Mouse (Mus musculus) right cerebral cortex, postnatal 10 days (tissue): Measurements from ENCODE around the gene Smim9.
A peak's percentile ranks its signal among the peaks of the same experiment; 100 is the strongest.

Source experiments
- DNase-seq, 2 experiments: peaks; one replicate each; pipeline ENCODE4 v3.0.0; 2021; ENCODE audit warnings: low spot score in 2 of 2

Gene Smim9

DNA sequence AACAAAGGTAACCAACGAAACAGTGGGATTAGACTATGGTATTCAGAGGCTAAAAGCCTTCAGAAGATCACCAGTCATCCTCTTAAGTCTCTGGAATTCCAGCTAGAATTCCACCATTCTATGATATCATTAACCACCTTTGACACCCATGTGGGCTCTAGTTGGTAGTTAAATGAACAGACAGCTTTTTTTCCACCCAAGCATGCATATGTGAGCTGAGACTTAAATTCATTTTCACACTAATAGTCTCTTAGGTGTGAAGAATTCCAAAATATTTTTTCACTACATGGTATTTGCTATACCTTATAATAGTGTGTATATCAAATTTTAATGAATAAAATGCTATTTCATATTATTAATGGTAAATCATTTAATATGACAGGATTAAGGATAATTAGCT is at the start of gene Smim9:
Smim9 (minus strand) TSS at position 101 of the 400 bp plus-strand sequence.
- DNase-seq = no peak

DNA sequence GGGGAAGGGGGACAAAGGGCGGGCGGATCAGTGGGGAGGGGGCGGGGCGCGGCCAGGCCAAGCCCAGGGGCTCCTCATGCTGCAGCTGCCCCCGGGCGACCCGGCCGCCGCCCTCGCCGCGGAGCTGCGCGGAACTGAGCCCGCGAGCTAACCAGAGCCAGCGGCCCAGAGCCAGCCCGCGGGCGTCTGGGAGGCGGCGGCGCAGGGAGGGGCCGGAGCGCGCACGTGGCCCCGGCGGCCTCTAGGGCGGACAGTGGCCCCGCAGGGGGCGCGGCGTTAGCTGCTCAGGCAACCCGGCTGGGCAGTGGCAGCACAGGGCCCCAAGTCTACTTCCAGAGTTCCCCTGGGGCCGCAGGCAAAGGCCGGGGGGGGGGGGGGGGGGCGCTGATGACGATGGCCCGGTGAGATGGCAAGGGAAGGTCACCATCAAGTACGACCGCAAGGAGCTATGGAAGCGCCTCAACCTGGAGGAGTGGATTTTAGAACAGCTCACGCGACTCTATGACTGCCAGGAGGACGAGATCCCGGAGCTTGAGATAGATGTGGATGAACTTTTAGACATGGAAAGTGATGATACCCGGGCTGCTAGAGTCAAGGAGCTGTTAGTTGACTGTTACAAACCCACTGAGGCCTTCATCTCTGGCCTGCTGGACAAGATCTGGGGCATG is 7.9 kb downstream of the Smim9 start:
- peak in 1 of 2 experiments; percentile 22 for DNase-seq

DNA sequence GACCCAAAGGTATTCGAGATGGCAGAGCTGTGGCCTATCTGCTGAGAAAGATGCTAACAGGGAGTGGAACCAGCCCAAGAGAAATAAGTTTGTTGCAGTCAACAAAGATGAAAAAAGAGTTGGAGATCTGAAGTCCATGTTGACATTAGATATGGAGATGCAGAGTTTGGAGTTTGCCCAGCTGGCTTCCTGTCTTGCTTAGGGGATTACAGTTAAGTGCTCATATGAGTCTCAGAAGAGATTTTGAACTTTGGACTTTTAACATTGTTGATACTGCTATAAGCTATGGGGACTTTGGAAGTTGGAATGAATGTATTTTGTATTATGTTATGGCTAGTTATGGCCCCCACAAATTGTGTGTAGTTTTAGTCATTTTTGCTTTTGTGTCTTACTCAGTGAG is 11.3 kb downstream of the Smim9 start:
- DNase-seq = no peak

DNA sequence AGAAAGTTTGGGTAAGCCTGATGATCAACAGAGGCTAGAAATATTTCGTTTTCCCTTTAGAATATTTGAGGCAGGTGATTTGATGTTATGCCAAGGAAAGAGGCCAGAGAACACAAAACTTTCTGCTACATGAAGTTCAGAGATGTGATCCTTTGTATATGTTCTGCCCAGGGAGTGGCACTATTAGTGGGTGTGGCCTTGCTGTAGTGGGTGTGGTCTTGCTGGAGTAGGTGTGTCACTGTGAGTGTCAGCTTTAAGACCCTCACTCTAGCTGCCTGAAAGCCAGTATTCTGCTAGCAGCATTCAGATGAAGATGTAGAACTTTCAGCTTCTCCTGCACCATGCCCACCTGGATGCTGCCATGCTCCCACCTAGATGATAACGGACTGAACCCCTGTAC is 13.3 kb downstream of the Smim9 start:
- DNase-seq = no peak

DNA sequence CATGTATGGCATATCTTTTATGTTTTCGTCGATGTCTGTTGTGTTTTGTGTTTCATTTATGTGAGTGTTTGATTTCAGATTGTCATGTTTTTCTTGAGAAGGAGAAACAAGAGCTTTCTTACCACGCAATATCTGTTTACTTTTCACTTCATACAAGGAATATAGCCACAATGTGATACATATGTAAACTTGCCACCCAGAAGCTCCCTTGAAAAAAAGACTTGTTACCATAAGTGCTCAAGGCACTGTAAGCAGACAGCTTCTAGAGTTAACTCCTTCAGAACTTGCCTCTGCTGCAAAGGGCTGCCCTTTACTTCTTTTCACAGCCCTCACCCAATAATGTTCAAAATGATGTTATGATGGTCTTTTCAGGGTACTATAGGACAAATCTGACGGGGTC is 15.2 kb downstream of the Smim9 start:
- DNase-seq = no peak

DNA sequence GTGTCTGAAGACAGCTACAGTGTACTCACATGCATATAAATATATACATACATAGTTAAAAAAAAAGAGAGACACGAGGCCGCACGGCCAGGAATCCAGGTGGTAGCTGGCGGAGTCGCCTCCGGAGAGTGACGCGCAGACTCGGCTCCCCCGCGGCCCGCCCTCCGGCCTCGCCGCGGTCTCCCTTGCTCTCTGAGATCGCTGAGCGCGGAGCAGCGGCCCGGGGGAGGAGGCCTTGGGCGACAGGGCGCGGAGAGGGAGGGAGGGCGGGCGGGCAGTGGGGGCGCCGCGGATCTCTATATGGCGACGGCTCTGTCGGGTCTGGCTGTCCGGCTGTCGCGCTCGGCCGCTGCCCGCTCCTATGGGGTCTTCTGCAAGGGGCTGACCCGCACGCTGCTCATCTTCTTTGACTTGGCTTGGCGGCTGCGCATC is 20.4 kb downstream of the Smim9 start:
- DNase-seq = peak in 1 of 2 experiments; percentile 25

DNA sequence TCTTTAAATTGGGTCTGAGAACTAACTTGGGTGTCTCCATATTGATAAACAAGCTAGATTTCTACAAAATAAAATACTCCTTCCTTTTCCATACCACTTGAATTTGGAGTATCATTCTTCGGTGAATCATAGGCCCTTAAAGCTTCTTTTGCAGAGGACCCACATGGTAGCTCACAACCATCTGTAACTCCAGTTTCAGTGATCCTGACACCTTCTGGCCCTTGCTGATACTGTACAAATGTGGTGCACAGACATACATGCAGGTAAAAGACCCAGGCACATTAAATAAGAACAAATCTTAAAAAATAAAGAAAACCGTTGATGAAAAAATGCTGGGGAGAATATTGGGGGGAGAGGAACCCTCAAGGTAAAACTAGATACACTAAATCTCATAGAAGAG is 25.4 kb downstream of the Smim9 start:
- no peak for DNase-seq

DNA sequence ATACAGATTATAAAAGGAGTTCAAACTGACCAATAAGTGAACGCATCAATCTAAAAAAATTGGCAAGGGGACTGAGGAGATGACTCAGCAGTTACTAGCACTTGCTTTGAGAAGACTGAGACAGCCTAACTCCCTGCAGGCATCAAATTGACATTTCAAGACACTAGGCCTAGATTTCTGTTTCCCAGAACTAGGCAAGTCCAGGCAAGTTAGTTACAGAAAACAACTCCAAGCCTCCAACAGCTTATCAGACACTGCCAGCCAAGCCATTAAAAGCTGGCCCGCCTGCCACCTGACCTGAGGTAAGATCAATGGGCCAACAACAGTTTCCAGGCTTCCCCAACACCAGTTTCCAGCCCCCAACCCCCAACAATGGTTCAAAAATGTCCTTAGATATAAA is 25.8 kb downstream of the Smim9 start:
- DNase-seq = no peak

DNA sequence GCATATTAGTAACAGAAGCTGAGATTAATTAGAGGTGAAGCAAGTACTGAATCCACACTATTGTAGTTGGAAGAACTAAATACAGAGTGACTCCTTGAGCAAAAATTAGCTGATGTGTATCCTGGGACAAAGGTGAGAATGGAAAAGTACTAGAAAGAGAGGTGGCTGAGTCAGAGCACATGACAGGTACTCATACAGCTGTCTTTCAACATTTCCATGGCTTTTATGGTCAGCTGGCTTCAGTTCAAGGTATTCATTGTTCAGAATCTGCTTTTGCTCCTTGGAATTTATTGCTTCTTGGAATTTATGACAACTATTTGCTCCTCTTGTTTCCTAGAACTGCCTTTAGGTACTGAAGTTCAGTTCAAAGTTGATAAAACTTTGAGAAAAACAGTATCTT is 26.6 kb downstream of the Smim9 start:
- no peak for DNase-seq

DNA sequence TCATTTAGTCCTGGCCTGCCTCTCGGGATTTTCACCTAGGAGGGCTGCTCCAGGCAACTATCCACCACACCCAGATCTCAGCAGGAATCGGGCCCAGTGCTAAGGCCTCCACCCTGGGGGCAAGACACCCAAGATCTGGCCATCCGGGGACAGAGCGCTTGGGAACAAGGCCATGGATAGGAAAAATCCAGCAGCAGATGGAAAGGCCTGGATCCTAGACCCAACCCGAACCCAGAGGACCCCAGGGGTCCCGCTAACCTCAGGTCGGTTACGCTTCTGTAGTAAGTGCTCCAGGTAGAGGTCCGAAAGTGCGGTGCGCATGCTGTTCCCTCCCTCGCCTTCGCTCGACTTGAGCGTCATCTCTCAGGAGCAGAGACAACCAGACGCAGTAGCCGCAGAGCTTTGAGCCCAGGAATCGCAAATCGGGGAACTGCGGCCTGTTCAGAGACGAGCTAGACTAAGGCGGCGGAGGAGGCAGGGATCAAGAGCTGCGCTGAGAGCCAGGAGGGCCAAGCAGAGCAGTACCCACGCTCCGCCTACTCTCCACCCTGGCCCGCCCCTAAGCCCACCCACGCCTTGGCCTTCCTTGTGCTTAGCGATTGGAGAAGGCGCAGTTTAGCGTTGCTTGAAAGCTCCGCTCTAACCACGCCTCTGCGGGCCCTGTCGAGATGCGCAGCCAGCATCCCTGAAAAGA is 33.0 kb downstream of the Smim9 start, which contains the start of gene Mpp1:
Mpp1 (minus strand) TSS at position 550 of the 694 bp plus-strand sequence.
- peak; percentile 80 to 82 for DNase-seq

DNA sequence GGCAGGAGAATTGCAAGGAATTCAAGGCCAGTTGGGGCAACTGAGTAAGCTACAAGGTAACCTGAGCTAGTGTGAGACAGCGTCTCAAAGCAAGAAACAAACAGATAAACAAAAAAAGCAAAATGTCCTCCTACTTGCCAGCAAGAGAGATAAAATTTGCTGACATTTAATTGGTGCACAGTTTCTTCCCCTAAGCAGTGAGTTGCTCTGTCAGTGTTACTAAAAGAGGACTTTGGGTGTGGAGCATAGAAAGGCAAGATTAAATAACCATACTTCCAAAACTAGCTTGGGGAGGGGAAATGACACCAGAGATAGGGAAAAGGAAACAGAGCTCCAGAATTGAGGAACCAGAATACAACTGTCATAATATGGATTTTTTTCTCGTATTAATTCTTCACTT is 34.1 kb downstream of the Smim9 start:
- DNase-seq = no peak

DNA sequence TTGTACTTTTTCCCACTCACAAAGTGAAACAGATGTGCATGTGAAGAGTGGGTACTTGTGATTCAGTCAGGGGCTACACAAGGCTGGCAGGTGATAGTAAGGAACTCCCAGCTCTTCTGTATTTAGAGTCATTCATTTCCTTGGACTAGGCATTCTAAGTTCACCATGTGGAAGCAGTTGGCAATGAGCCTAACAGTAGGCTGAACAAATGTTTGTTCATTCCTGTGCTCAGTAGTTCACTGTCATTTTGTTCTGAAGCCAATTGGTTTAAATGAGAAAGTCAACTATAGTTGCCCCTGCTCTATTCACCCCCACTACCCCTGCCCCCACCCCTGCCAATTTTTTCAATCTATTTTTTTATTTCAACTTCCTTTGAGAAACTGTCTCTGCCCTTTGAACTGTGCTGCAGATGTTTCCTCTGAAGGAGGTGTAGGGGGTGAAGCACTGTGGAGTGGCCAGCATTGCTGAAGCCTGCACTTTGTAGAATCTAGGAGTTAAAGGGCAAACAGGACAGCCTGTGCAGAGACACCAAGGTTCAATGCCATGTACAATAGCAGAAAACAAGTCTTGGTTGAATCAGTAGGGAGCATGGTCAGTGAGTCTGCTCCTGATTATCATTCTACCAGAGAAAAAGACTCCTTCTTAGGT is 35.1 kb downstream of the Smim9 start:
- no peak for DNase-seq

DNA sequence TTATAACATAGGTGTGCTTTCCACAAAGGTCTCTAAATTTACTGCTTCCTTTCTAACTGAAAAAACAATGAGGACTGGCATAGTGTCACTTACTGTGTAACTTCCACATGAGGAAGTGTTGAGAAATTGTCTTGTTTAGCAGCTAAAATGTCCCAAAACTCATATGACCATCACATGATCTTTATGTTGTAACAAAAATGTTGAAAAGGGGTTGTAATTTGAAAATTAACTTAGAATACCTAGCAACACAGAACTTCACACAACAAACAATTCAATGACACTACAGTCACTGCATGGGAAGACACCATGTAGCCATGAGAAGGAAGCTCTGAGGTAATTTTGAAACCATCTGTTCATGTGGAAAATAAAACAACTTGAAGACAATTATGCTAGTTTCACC is 36.7 kb downstream of the Smim9 start:
- DNase-seq = no peak

DNA sequence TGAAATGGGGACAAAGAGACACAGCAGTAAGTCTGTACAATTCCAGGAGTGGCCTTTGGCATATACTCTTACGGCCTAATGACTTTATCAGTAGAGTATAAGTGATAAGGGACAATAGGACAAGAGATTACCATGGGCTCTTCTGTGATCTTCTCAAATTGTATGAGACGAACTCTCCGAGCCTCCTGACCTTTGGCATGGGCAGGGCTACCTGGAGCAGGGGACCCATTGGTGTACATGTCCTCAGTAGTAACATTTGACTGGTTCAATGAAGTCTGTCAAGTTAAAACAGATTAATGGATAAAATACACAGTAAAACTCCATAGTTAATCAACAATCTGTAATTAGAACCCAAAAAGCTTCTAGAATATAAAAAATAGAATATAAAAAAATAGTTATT is 38.0 kb downstream of the Smim9 start:
- no peak for DNase-seq

DNA sequence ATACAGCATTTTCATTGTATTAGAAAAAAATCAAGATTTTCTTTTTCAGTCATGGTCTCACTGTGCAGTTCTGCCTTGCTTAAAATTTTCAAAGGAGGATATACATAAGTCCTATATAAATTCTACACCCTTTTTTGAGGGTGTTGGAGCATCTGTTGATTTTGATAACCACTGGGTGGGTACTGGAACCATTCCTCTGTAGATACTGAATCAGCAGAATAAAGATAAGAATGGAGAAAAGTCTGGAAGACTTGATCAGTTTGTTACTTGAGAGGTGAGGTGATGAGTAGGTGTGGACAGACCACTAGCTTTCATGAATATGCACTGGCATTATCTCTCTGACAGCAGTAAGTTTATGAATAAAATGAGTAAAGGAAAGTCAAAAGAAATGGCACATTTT is 48.0 kb downstream of the Smim9 start:
- DNase-seq = no peak

DNA sequence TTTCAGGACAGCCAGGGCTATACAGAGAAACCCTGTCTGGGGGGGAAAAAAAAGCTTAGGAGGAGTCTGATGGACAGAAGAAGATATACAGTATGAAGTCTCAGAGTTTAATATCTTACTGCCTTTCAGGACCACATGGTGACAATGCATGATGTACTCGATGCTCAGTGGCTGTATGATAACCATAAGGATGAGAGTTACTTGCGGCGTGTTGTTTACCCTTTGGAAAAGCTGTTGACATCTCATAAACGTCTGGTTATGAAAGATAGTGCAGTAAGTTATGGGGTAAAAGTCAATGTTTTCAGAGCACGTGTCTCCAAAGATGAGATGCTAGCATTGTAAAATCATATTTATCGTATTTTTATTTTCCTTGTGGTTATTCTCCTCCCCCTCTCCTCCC is 61.3 kb downstream of the Smim9 start:
- no peak for DNase-seq

DNA sequence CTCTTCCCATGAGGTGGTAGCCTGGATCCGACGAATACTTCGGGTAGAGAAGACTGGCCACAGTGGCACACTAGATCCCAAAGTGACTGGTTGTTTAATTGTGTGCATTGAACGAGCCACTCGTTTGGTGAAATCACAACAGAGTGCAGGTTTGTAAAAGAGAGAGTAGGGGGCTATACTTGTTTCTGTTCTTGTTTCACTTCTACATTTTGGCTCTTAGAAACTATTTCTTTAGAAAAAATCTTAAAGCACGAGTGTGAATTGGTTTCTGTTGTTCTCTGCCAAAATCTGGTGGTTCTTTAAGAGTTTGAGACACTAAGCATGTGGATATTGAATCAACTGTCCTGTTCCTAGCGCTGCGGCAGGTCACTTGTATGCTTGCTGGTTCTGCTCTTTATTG is 64.8 kb downstream of the Smim9 start:
- DNase-seq = no peak

DNA sequence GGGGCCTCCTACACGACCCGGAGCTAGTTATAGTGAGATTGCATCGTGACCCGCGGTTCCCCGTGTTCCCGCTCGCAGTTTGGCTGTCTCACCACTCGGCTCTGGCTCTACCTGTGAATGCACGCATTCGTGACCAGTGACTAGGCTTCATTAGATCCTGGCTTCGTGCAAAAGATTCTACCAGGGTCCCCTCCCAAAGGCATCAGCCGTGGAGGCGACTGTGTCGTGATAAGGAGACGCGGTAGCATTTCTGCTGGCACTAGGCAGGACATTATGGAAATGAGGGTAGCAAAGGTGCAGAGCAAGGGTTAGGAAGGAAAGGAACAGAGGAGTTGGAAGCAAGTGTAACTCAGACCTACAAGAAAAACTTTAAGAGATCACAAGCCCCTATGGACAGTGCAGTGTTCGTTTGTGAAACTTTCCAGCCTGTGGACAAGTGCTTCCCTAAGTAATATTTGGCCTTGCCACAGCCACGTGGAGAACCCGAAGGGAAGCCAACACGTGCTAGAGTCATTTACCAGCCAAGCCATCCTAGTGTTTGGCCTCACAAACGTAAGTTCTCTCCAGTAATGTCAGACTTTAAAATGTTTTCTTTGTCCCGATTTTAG is 67.3 kb downstream of the Smim9 start:
- peak in 1 of 2 experiments; percentile 21 for DNase-seq
